Mouse (Mus musculus): Measurements from ENCODE around the gene Srcin1. TPM values are rescaled to one million over a fixed set of nuclear protein-coding genes. Genes with fewer than 3 reads are reported as not detected.
A peak's percentile ranks its signal among the peaks of the same experiment; 100 is the strongest.

The Srcin1 gene
- polyA plus RNA-seq, 1 experiment from 2014 or later, result 0.06 TPM

- WGBS, result 33% methylated on average over 12 of the region's 12 CpGs
Measured at GRCm38 (mm10) chr11:97537580-97538089, 38.4 kb downstream of the Srcin1 start.

GRCm38 (mm10) chr11:97536835-97537579 is 39.0 kb downstream of the Srcin1 start:
- Histone ChIP-seq H3K4me3 (peak overlapping the region; percentile 49), H3K27me3 (peaks cover 96% of the 10 kb centered on the region), H3K9ac (peak overlapping the region; percentile 28; the same call in 1 of the 2 replicates), H3K4me2 (peak overlapping the region; percentile 89), H3K27ac (no peak overlapping the region), H3K36me3 (no peaks in the 10 kb centered on the region), H3K9me3 (replicated peaks) (no peaks in the 10 kb centered on the region), H3K4me1 (replicated peaks) (peaks cover 40% of the 10 kb centered on the region)
- no peak for ATAC-seq (replicated peaks; ENCODE audit: insufficient number of reproducible peaks, insufficient read depth, low FRiP score, low read depth)
- 1% methylated on average over 36 of the region's 36 CpGs for WGBS

More at GRCm38 (mm10) chr11:97537580-97538089, 38.4 kb downstream of the Srcin1 start:
- no peak overlapping the region for H3K27ac ChIP-seq
- peak overlapping the region; percentile 89 for H3K4me2 ChIP-seq
- H3K4me3 ChIP-seq, result peak overlapping the region; percentile 49
- no peaks in the 10 kb centered on the region for H3K9me3 ChIP-seq (replicated peaks)
- H3K9ac ChIP-seq, result no peak overlapping the region
- peaks cover 96% of the 10 kb centered on the region for H3K27me3 ChIP-seq
- no peaks in the 10 kb centered on the region for H3K36me3 ChIP-seq
- ATAC-seq (replicated peaks; ENCODE audit: insufficient number of reproducible peaks, insufficient read depth, low FRiP score, low read depth), result no peak
- H3K4me1 ChIP-seq (replicated peaks), result peaks cover 35% of the 10 kb centered on the region

- 9% methylated on average over 35 of the region's 35 CpGs for whole genome bisulfite sequencing
- H3K36me3 ChIP-seq, result no peaks in the 10 kb centered on the region
- no peaks in the 10 kb centered on the region for H3K9me3 ChIP-seq (replicated peaks)
- peaks cover 95% of the 10 kb centered on the region for H3K27me3 ChIP-seq
- H3K4me3 ChIP-seq, result peak overlapping the region; percentile 49
- peaks cover 47% of the 10 kb centered on the region for H3K4me1 ChIP-seq (replicated peaks)
- no peak overlapping the region for H3K27ac ChIP-seq
- no peak for ATAC-seq (replicated peaks; ENCODE audit: insufficient number of reproducible peaks, insufficient read depth, low FRiP score, low read depth)
- H3K4me2 ChIP-seq, result peak overlapping the region; percentile 89
- H3K9ac ChIP-seq, result no peak overlapping the region
Measured at GRCm38 (mm10) chr11:97536083-97536747, 39.8 kb downstream of the Srcin1 start.

GRCm38 (mm10) chr11:97535660-97536059 is 40.3 kb downstream of the Srcin1 start:
- peaks cover 95% of the 10 kb centered on the region for H3K27me3 ChIP-seq
- no peak overlapping the region for H3K9ac ChIP-seq
- H3K36me3 ChIP-seq, result no peaks in the 10 kb centered on the region
- H3K4me3 ChIP-seq, result no peak overlapping the region
- no peak overlapping the region for H3K27ac ChIP-seq
- WGBS, result 45% methylated on average over 5 of the region's 5 CpGs
- ATAC-seq (replicated peaks; ENCODE audit: insufficient number of reproducible peaks, insufficient read depth, low FRiP score, low read depth), result no peak
- no peaks in the 10 kb centered on the region for H3K9me3 ChIP-seq (replicated peaks)
- no peak overlapping the region for H3K4me2 ChIP-seq
- peaks cover 45% of the 10 kb centered on the region for H3K4me1 ChIP-seq (replicated peaks)

GRCm38 (mm10) chr11:97535308-97535630 is 40.7 kb downstream of the Srcin1 start:
- H3K27me3 ChIP-seq, result peaks cover 95% of the 10 kb centered on the region
- H3K9me3 ChIP-seq (replicated peaks), result no peaks in the 10 kb centered on the region
- H3K4me2 ChIP-seq, result peak overlapping the region; percentile 48; the same call in 1 of the 2 replicates
- H3K36me3 ChIP-seq, result no peaks in the 10 kb centered on the region
- no peak overlapping the region for H3K27ac ChIP-seq
- peak overlapping the region; percentile 39 for H3K4me3 ChIP-seq
- H3K4me1 ChIP-seq (replicated peaks), result peaks cover 43% of the 10 kb centered on the region
- ATAC-seq (replicated peaks; ENCODE audit: insufficient number of reproducible peaks, insufficient read depth, low FRiP score, low read depth), result no peak
- WGBS, result 28% methylated on average over 5 of the region's 5 CpGs
- no peak overlapping the region for H3K9ac ChIP-seq

GRCm38 (mm10) chr11:97534442-97535307 is 41.3 kb downstream of the Srcin1 start:
- 1% methylated on average over 94 of the region's 95 CpGs for WGBS
- peak overlapping the region; percentile 48 for H3K4me2 ChIP-seq
- H3K4me1 ChIP-seq (replicated peaks), result peaks cover 43% of the 10 kb centered on the region
- H3K27me3 ChIP-seq, result peaks cover 96% of the 10 kb centered on the region
- no peaks in the 10 kb centered on the region for H3K36me3 ChIP-seq
- no peak overlapping the region for H3K27ac ChIP-seq
- no peak overlapping the region; the same call in 1 of the 2 replicates for H3K9ac ChIP-seq
- no peaks in the 10 kb centered on the region for H3K9me3 ChIP-seq (replicated peaks)
- ATAC-seq (replicated peaks; ENCODE audit: insufficient number of reproducible peaks, insufficient read depth, low FRiP score, low read depth), result no peak
- peak overlapping the region; percentile 39 for H3K4me3 ChIP-seq

- no peaks in the 10 kb centered on the region for H3K9me3 ChIP-seq (replicated peaks)
- H3K9ac ChIP-seq, result no peak overlapping the region
- no peak for ATAC-seq (replicated peaks; ENCODE audit: insufficient number of reproducible peaks, insufficient read depth, low FRiP score, low read depth)
- 7% methylated on average over 7 of the region's 7 CpGs for WGBS
- H3K27ac ChIP-seq, result no peak overlapping the region
- H3K4me2 ChIP-seq, result no peak overlapping the region
- H3K36me3 ChIP-seq, result no peaks in the 10 kb centered on the region
- H3K27me3 ChIP-seq, result peaks cover 87% of the 10 kb centered on the region
- peaks cover 43% of the 10 kb centered on the region for H3K4me1 ChIP-seq (replicated peaks)
- no peak overlapping the region for H3K4me3 ChIP-seq
Measured at GRCm38 (mm10) chr11:97533653-97534052, 42.3 kb downstream of the Srcin1 start.

GRCm38 (mm10) chr11:97532950-97533582 is 42.9 kb downstream of the Srcin1 start:
- H3K27ac ChIP-seq, result no peak overlapping the region
- H3K27me3 ChIP-seq, result peaks cover 81% of the 10 kb centered on the region
- 5% methylated on average over 20 of the region's 20 CpGs for WGBS
- peaks cover 43% of the 10 kb centered on the region for H3K4me1 ChIP-seq (replicated peaks)
- no peaks in the 10 kb centered on the region for H3K36me3 ChIP-seq
- no peaks in the 10 kb centered on the region for H3K9me3 ChIP-seq (replicated peaks)
- no peak overlapping the region for H3K9ac ChIP-seq
- H3K4me3 ChIP-seq, result peak overlapping the region; percentile 25
- ATAC-seq (replicated peaks; ENCODE audit: insufficient number of reproducible peaks, insufficient read depth, low FRiP score, low read depth), result no peak
- peak overlapping the region; percentile 50 for H3K4me2 ChIP-seq

GRCm38 (mm10) chr11:97532354-97532753 is 43.6 kb downstream of the Srcin1 start:
- WGBS, result 8% methylated on average over 8 of the region's 8 CpGs
- Histone ChIP-seq H3K4me1 (replicated peaks) (peaks cover 42% of the 10 kb centered on the region), H3K36me3 (no peaks in the 10 kb centered on the region), H3K4me2 (peak overlapping the region; percentile 95), H3K9me3 (replicated peaks) (no peaks in the 10 kb centered on the region), H3K4me3 (peak overlapping the region; percentile 57), H3K27me3 (peaks cover 79% of the 10 kb centered on the region), H3K27ac (no peak overlapping the region), H3K9ac (no peak overlapping the region)
- no peak for ATAC-seq (replicated peaks; ENCODE audit: insufficient number of reproducible peaks, insufficient read depth, low FRiP score, low read depth)

- H3K9ac ChIP-seq, result peak overlapping the region; percentile 53; the same call in 1 of the 2 replicates
- ATAC-seq (replicated peaks; ENCODE audit: insufficient number of reproducible peaks, insufficient read depth, low FRiP score, low read depth), result peak; percentile 45; the same call in 1 of the 2 replicates
- no peak overlapping the region for H3K27ac ChIP-seq
Measured at GRCm38 (mm10) chr11:97531381-97532260, 44.4 kb downstream of the Srcin1 start.

More at GRCm38 (mm10) chr11:97531381-97532260, 44.4 kb downstream of the Srcin1 start:
- 5% methylated on average over 46 of the region's 46 CpGs for WGBS
- no peaks in the 10 kb centered on the region for H3K9me3 ChIP-seq (replicated peaks)
- H3K27me3 ChIP-seq, result peaks cover 74% of the 10 kb centered on the region
- H3K4me3 ChIP-seq, result peak overlapping the region; percentile 57
- H3K4me2 ChIP-seq, result peak overlapping the region; percentile 95
- H3K36me3 ChIP-seq, result no peaks in the 10 kb centered on the region
- H3K4me1 ChIP-seq (replicated peaks), result peaks cover 35% of the 10 kb centered on the region
